Comparison of ENCODE assay signal across 9 mouse cellular contexts in genomic region chr10:87649091-87649490, GRCm38 (mm10).
A peak's percentile ranks its signal among the peaks of the same experiment; 100 is the strongest.
DNase-seq lines count a peak whose midpoint lies in the region; ATAC-seq lines count a peak whose summit lies in the region.
"Had no signal": no experiment of that assay in that cellular context is flagged by ENCODE, and none has a peak within 500 bp of the region (broad histone marks: within the 10 kb centered on the region; RNA-seq: fewer than 3 reads in every experiment).

No protein-coding gene starts in this region.

- no peaks in the 10 kb centered on the region for H3K9me3 ChIP-seq in hindbrain, embryonic 11.5 days (ENCODE audit: control insufficient read depth, low read length)
- no peaks in the 10 kb centered on the region for H3K9me3 ChIP-seq in hindbrain, embryonic 13.5 days
- H3K9me3 ChIP-seq: lung, embryonic 15.5 days had no signal

- H3K36me3 ChIP-seq in hindbrain, embryonic 11.5 days (ENCODE audit: control insufficient read depth, insufficient read depth, low read length), result no peaks in the 10 kb centered on the region
- no peaks in the 10 kb centered on the region for H3K36me3 ChIP-seq in hindbrain, embryonic 13.5 days
- H3K36me3 ChIP-seq: lung, embryonic 15.5 days had no signal

- ATAC-seq in hindbrain, embryonic 11.5 days (ENCODE audit: low FRiP score), result no peak
- ATAC-seq in hindbrain, embryonic 13.5 days (ENCODE audit: low FRiP score), result no peak
- ATAC-seq in erythroblast, adult 5-6 weeks (replicated peaks; ENCODE audit: low FRiP score, poor library complexity, severe bottlenecking), result no peak

- no peak overlapping the region for H3K27ac ChIP-seq in hindbrain, embryonic 11.5 days (ENCODE audit: low read depth, low read length)
- no peak overlapping the region for H3K27ac ChIP-seq in hindbrain, embryonic 13.5 days
- H3K27ac ChIP-seq: lung, embryonic 15.5 days had no signal

- H3K4me3 ChIP-seq in hindbrain, embryonic 11.5 days (ENCODE audit: low read depth, low read length), result no peak overlapping the region
- H3K4me3 ChIP-seq in hindbrain, embryonic 13.5 days, result no peak overlapping the region
- H3K4me3 ChIP-seq: lung, embryonic 15.5 days had no signal

- no peak overlapping the region for H3K4me2 ChIP-seq in hindbrain, embryonic 11.5 days (replicated peaks; ENCODE audit: low read depth, low read length)
- H3K4me2 ChIP-seq in hindbrain, embryonic 13.5 days, result no peak overlapping the region
- H3K4me2 ChIP-seq: lung, embryonic 15.5 days had no signal

- no peaks in the 10 kb centered on the region for H3K27me3 ChIP-seq in hindbrain, embryonic 11.5 days (ENCODE audit: control insufficient read depth, insufficient read depth, low read length)
- no peaks in the 10 kb centered on the region for H3K27me3 ChIP-seq in hindbrain, embryonic 13.5 days
- H3K27me3 ChIP-seq: lung, embryonic 15.5 days had no signal

- 23% methylated on average over 1 of the region's 1 CpGs for WGBS in hindbrain, embryonic 11.5 days
- WGBS in hindbrain, embryonic 13.5 days, result 15% methylated on average over 1 of the region's 1 CpGs

- intact Hi-C loops in left cerebral cortex, postnatal 25 days (cut with DNase I), result loop anchor here (1.0 to 5.0 kb wide), 4 partner anchors 97 to 678 kb away; no protein-coding TSS in a partner anchor

- no peak overlapping the region for H3K9ac ChIP-seq in hindbrain, embryonic 11.5 days (ENCODE audit: low read depth, low read length)
- H3K9ac ChIP-seq in hindbrain, embryonic 13.5 days, result no peak overlapping the region
- H3K9ac ChIP-seq: lung, embryonic 15.5 days had no signal

- peak; percentile 45 for DNase-seq in hindbrain, embryonic 11.5 days (ENCODE audit: low spot score)
- DNase-seq in testis, postnatal 10 days (ENCODE audit: low spot score), result peak; percentile 50
- DNase-seq in testis, postnatal 14 days (ENCODE audit: low spot score), result no peak
- peak; percentile 56 for DNase-seq in embryo, embryonic 11 days
- DNase-seq in left cerebral cortex, postnatal 25 days (ENCODE audit: low spot score in 2 of 2), result peak; percentile 36 to 59
- DNase-seq in ovary, postnatal 10 days (ENCODE audit: low spot score), result no peak

- no peaks in the 10 kb centered on the region for H3K4me1 ChIP-seq in hindbrain, embryonic 11.5 days (replicated peaks; ENCODE audit: control insufficient read depth, insufficient read depth, low read length)
- 0 out of 2 replicates have a peak, but pooled peaks cover 2% of the 10 kb centered on the region for H3K4me1 ChIP-seq in hindbrain, embryonic 13.5 days (replicated peaks)
- H3K4me1 ChIP-seq: lung, embryonic 15.5 days had no signal

Comparison
In these comparisons a context has a peak if more than half of its experiments do, and no peak if none do; other contexts are left out.
1. DNase-seq: peak in hindbrain, embryonic 11.5 days (single experiment), testis, postnatal 10 days (single experiment), embryo, embryonic 11 days (single experiment) and left cerebral cortex, postnatal 25 days (2 of 2); none in testis, postnatal 14 days (single experiment) and ovary, postnatal 10 days (single experiment).